Mouse (Mus musculus): ENCODE data around the gene Wfdc6a. TPM values are rescaled to one million over a fixed set of nuclear protein-coding genes. Genes with fewer than 3 reads are reported as not detected.
"Not testable (repeated sequence)": the region's sequence is repeated elsewhere in the genome, so short reads cannot be mapped to it uniquely, and the experiment has no call there.

Wfdc6a gene
- not detected in 2 replicates for polyA plus RNA-seq (2015; fragmentation: Nextera tagmentation; extraction: Ambion mirVana)

DNA sequence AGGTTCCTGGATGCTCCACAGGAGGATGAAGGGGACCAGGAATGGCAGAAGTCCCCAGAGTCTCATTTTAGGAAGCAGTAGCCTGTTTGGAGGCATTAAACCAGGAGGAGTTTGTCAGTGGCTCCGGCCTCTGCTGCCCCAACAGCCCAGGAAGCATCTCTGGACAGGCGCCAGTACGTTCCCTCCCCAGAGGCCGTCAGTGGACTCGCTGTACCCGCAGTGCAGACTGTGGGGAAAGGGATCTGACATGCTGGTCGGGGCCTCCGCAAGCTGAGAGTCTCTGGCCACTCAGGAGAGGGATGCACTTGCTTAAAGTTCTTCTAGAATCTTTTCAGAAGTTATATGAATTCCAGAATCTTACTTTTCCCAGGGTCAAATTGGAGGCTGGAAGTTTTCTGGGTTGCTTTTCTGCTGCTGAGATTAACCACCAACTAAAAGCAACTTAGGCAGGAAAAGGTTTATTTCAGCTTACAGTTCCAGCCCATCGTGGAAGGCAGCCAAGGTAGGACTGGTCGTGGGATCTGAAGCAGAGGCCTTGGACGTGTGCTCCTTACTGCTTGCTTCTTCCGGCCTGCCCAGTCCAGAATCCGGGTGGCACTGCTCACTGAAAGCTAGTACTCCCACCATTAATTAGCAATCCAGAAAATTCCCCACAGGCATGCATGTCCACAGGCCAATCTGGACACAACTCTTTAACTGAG lies at the start of gene Wfdc6a:
Gene Wfdc6a (minus strand): TSS at position 423 of the 701 bp plus-strand sequence.
- H3K36me3 ChIP-seq (ENCODE audit: control insufficient read depth, insufficient read depth, low read length); H3K4me2 ChIP-seq (ENCODE audit: low read length); H3K4me1 ChIP-seq (ENCODE audit: control insufficient read depth, insufficient read depth, low read length); H3K4me3 ChIP-seq (ENCODE audit: low read depth, low read length); H3K27me3 ChIP-seq (ENCODE audit: control insufficient read depth, insufficient read depth, low read depth, low read length); ATAC-seq; H3K27ac ChIP-seq (ENCODE audit: low read length); H3K9ac ChIP-seq (ENCODE audit: low read depth, low read length); H3K9me3 ChIP-seq (replicated peaks; ENCODE audit: control insufficient read depth, low read length, poor library complexity, severe bottlenecking): not testable (repeated sequence)
- WGBS, result 61% methylated on average over 13 of the region's 13 CpGs

DNA sequence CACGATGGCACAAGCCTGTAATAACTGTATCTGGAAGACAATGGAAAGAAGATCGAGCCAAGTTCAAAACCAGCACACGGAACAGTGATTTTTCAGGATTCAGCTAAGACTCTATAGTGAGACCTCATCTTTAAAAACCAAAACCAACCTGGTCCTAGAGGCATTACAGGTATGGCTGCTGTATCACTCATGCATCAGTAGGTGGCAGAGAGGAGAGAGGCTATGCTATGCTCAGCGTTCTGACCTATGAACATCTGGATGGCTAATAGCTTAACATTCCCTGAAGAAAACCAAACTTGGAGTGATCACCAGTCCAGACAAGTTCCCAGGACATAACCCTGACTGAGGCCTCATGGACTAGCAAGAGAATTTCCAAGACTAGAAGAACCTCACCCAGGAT lies 36.5 kb upstream of the Wfdc6a start:
- Histone ChIP-seq H3K4me2 (ENCODE audit: low read length) (no peak overlapping the region), H3K4me3 (ENCODE audit: low read depth, low read length) (no peak overlapping the region), H3K9ac (ENCODE audit: low read depth, low read length) (no peak overlapping the region), H3K4me1 (ENCODE audit: control insufficient read depth, insufficient read depth, low read length) (no peaks in the 10 kb centered on the region), H3K36me3 (ENCODE audit: control insufficient read depth, insufficient read depth, low read length) (no peaks in the 10 kb centered on the region), H3K27me3 (ENCODE audit: control insufficient read depth, insufficient read depth, low read depth, low read length) (no peaks in the 10 kb centered on the region), H3K27ac (ENCODE audit: low read length) (no peak overlapping the region), H3K9me3 (replicated peaks; ENCODE audit: control insufficient read depth, low read length, poor library complexity, severe bottlenecking) (no peaks in the 10 kb centered on the region)
- 88% methylated on average over 4 of the region's 4 CpGs for WGBS
- no peak for ATAC-seq

DNA sequence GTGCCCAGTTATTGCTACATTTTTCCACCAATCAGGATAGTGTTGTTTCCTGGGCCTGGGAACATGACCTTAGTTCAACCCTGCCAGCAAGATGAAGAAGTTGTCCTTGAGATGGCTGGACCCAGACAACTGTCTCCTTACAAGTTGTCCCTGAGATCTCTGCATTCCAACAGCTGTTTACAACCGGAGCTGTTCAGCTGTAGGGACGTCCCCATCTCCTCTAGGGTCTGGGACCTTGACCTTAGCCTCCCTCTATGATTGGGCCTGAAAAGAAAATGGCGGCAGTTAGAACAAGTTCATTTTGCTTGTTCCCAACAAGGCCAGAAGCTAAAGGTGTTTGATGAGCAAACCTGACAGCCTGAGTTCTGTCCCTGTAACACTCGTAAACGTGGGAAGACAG lies 33.8 kb upstream of the Wfdc6a start:
- 78% methylated on average over 5 of the region's 5 CpGs for WGBS
- Histone ChIP-seq H3K36me3 (ENCODE audit: control insufficient read depth, insufficient read depth, low read length) (no peaks in the 10 kb centered on the region), H3K4me2 (ENCODE audit: low read length) (no peak overlapping the region), H3K27ac (ENCODE audit: low read length) (no peak overlapping the region), H3K27me3 (ENCODE audit: control insufficient read depth, insufficient read depth, low read depth, low read length) (no peaks in the 10 kb centered on the region), H3K4me1 (ENCODE audit: control insufficient read depth, insufficient read depth, low read length) (no peaks in the 10 kb centered on the region), H3K9ac (ENCODE audit: low read depth, low read length) (no peak overlapping the region), H3K9me3 (replicated peaks; ENCODE audit: control insufficient read depth, low read length, poor library complexity, severe bottlenecking) (no peaks in the 10 kb centered on the region), H3K4me3 (ENCODE audit: low read depth, low read length) (no peak overlapping the region)
- no peak for ATAC-seq

DNA sequence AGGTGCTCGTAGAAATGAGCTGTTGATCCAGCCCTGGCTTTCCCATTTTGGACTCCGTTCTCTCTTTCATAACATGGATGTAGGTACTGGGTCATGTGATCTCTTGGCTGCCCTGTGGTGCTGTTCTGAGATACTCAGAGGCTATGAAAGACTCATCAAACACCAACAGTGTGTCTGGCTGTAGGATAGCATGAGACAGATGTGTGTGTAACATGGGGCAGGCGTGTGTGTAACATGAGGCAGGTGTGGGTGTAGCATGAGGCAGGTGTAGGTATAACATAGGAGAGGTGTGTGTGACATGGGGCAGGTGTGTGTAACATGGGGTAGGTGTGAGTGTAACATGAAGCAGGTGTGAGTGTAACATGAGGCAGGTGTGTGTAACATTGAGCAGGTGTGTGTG lies 30.1 kb upstream of the Wfdc6a start:
- H3K27ac ChIP-seq (ENCODE audit: low read length), result no peak overlapping the region
- no peak overlapping the region for H3K9ac ChIP-seq (ENCODE audit: low read depth, low read length)
- no peaks in the 10 kb centered on the region for H3K4me1 ChIP-seq (ENCODE audit: control insufficient read depth, insufficient read depth, low read length)
- no peak overlapping the region for H3K4me3 ChIP-seq (ENCODE audit: low read depth, low read length)
- WGBS, result 91% methylated on average over 3 of the region's 3 CpGs
- H3K4me2 ChIP-seq (ENCODE audit: low read length), result no peak overlapping the region
- no peaks in the 10 kb centered on the region for H3K27me3 ChIP-seq (ENCODE audit: control insufficient read depth, insufficient read depth, low read depth, low read length)
- no peaks in the 10 kb centered on the region for H3K36me3 ChIP-seq (ENCODE audit: control insufficient read depth, insufficient read depth, low read length)
- ATAC-seq, result no peak
- no peaks in the 10 kb centered on the region for H3K9me3 ChIP-seq (replicated peaks; ENCODE audit: control insufficient read depth, low read length, poor library complexity, severe bottlenecking)

DNA sequence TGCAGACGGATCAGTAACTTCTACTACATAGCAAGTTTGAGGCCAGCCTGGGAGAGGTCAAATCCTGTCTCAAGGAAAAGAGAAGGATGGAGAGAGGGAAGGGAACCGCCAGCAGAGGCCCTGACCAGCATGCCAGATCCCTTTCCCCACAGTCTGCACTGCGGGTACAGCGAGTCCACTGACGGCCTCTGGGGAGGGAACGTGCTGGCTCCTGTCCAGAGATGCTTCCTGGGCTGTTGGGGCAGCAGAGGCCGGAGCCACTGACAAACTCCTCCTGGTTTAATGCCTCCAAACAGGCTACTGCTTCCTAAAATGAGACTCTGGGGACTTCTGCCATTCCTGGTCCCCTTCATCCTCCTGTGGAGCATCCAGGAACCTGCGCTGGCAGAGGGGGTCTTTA lies 28.2 kb upstream of the Wfdc6a start, which contains the start of the genes Wfdc6b and Wfdc8:
Gene Wfdc6b (plus strand): TSS at position 52 of the 400 bp plus-strand sequence.
Gene Wfdc8 (minus strand): TSS at position 156 of the 400 bp plus-strand sequence.
- H3K4me1 ChIP-seq (ENCODE audit: control insufficient read depth, insufficient read depth, low read length); H3K36me3 ChIP-seq (ENCODE audit: control insufficient read depth, insufficient read depth, low read length); H3K4me2 ChIP-seq (ENCODE audit: low read length); H3K9ac ChIP-seq (ENCODE audit: low read depth, low read length); ATAC-seq; H3K27me3 ChIP-seq (ENCODE audit: control insufficient read depth, insufficient read depth, low read depth, low read length); H3K27ac ChIP-seq (ENCODE audit: low read length); H3K9me3 ChIP-seq (replicated peaks; ENCODE audit: control insufficient read depth, low read length, poor library complexity, severe bottlenecking); H3K4me3 ChIP-seq (ENCODE audit: low read depth, low read length): not testable (repeated sequence)
- 60% methylated on average over 8 of the region's 8 CpGs for WGBS

DNA sequence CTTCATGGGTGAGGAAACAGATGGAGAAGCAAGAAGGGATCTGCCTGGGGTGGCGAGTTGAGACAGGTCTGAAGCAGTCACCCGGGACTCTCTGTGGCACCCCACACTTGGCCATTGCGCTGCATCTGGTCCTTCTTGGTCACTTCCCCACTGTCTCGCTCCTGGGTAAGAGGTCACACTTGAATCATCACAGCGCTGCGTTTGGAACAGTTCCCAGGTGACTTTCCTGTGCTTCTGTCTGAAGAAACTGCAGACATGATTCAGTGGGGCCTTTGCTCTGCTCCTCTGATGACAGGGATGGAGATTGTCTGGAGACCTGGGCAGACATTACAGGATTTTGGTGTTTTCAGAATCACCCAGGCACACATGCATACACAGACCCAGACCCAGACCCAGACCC lies 23.5 kb upstream of the Wfdc6a start:
- no peak overlapping the region for H3K27ac ChIP-seq (ENCODE audit: low read length)
- no peaks in the 10 kb centered on the region for H3K27me3 ChIP-seq (ENCODE audit: control insufficient read depth, insufficient read depth, low read depth, low read length)
- no peaks in the 10 kb centered on the region for H3K9me3 ChIP-seq (replicated peaks; ENCODE audit: control insufficient read depth, low read length, poor library complexity, severe bottlenecking)
- no peak for ATAC-seq
- H3K4me2 ChIP-seq (ENCODE audit: low read length), result no peak overlapping the region
- H3K36me3 ChIP-seq (ENCODE audit: control insufficient read depth, insufficient read depth, low read length), result no peaks in the 10 kb centered on the region
- no peak overlapping the region for H3K9ac ChIP-seq (ENCODE audit: low read depth, low read length)
- no peaks in the 10 kb centered on the region for H3K4me1 ChIP-seq (ENCODE audit: control insufficient read depth, insufficient read depth, low read length)
- H3K4me3 ChIP-seq (ENCODE audit: low read depth, low read length), result no peak overlapping the region
- WGBS, result 83% methylated on average over 6 of the region's 6 CpGs

DNA sequence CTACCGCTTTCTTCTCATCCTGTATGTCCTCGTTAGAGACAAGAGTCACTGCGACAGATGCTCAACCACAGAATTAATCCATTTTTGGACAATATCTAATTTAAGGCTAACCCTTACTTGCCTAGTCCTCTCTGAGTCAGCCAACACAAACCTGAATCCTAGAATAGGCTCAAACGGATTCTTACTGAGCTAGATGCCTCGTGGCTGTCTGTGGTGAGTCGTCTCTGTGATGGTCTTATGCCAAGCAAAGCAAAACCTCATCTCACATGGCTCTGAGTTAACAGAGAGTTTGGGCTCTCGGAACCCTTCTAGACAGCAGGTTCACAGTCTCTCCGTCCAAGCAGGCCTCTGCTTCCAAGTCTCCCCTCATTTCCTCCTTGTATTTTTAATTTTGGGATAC lies 19.2 kb upstream of the Wfdc6a start:
- Histone ChIP-seq H3K4me3 (ENCODE audit: low read depth, low read length) (no peak overlapping the region), H3K27me3 (ENCODE audit: control insufficient read depth, insufficient read depth, low read depth, low read length) (no peaks in the 10 kb centered on the region), H3K4me2 (ENCODE audit: low read length) (no peak overlapping the region), H3K27ac (ENCODE audit: low read length) (no peak overlapping the region), H3K4me1 (ENCODE audit: control insufficient read depth, insufficient read depth, low read length) (no peaks in the 10 kb centered on the region), H3K36me3 (ENCODE audit: control insufficient read depth, insufficient read depth, low read length) (no peaks in the 10 kb centered on the region), H3K9me3 (replicated peaks; ENCODE audit: control insufficient read depth, low read length, poor library complexity, severe bottlenecking) (no peaks in the 10 kb centered on the region), H3K9ac (ENCODE audit: low read depth, low read length) (no peak overlapping the region)
- no peak for ATAC-seq
- 86% methylated on average over 8 of the region's 8 CpGs for WGBS

DNA sequence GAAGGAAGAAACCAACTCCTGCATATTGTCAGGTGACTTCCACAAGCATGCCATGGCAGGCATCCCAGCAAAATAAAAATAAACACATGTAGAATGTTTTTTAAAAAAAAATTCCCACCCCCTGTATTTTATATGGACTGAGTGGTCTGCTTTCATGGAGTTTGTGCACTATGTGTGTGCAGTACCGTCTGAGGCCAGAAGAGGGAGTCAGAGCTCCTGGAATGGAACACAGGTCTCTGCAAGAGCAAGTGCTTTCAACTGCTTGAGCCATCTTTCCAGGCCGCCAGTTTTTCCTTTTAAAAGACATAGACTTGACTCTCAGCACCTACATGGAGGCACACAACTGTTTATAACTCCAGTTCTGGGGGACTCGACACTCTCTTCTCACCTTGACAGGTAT lies 18.2 kb upstream of the Wfdc6a start:
- ATAC-seq, result no peak
- Histone ChIP-seq H3K4me2 (ENCODE audit: low read length) (no peak overlapping the region), H3K9me3 (replicated peaks; ENCODE audit: control insufficient read depth, low read length, poor library complexity, severe bottlenecking) (no peaks in the 10 kb centered on the region), H3K36me3 (ENCODE audit: control insufficient read depth, insufficient read depth, low read length) (no peaks in the 10 kb centered on the region), H3K27me3 (ENCODE audit: control insufficient read depth, insufficient read depth, low read depth, low read length) (no peaks in the 10 kb centered on the region), H3K4me1 (ENCODE audit: control insufficient read depth, insufficient read depth, low read length) (no peaks in the 10 kb centered on the region), H3K27ac (ENCODE audit: low read length) (no peak overlapping the region), H3K4me3 (ENCODE audit: low read depth, low read length) (no peak overlapping the region), H3K9ac (ENCODE audit: low read depth, low read length) (no peak overlapping the region)
- WGBS, result 93% methylated on average over 3 of the region's 3 CpGs

DNA sequence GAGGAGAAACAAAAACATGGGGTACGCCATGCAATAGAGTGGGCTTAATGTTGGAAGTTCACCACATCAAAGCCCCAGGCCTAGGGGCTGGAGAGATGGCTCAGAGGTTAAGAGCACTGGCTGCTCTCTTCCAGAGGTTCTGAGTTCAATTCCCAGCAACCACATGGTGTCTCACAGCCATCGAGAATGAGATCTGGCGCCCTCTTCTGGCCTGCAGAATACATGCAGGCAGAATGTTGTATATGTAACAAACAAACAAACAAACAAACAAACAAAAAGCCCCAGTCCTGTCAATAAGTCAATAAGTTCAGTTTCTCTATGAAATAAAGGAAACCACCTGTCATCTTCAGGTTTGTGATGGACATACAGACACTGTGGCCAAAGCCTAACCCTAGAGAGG lies 14.9 kb upstream of the Wfdc6a start:
- Histone ChIP-seq H3K27me3 (ENCODE audit: control insufficient read depth, insufficient read depth, low read depth, low read length) (no peaks in the 10 kb centered on the region), H3K4me2 (ENCODE audit: low read length) (no peak overlapping the region), H3K4me1 (ENCODE audit: control insufficient read depth, insufficient read depth, low read length) (no peaks in the 10 kb centered on the region), H3K27ac (ENCODE audit: low read length) (no peak overlapping the region), H3K9ac (ENCODE audit: low read depth, low read length) (no peak overlapping the region), H3K36me3 (ENCODE audit: control insufficient read depth, insufficient read depth, low read length) (no peaks in the 10 kb centered on the region), H3K4me3 (ENCODE audit: low read depth, low read length) (no peak overlapping the region), H3K9me3 (replicated peaks; ENCODE audit: control insufficient read depth, low read length, poor library complexity, severe bottlenecking) (no peaks in the 10 kb centered on the region)
- ATAC-seq, result no peak
- 71% methylated on average over 3 of the region's 3 CpGs for WGBS

All from midbrain, embryonic 16.5 days (tissue).